Mouse (Mus musculus): Measurements from ENCODE around the gene Trpm8.
A peak's percentile ranks its signal among the peaks of the same experiment; 100 is the strongest.

The Trpm8 gene

DNA sequence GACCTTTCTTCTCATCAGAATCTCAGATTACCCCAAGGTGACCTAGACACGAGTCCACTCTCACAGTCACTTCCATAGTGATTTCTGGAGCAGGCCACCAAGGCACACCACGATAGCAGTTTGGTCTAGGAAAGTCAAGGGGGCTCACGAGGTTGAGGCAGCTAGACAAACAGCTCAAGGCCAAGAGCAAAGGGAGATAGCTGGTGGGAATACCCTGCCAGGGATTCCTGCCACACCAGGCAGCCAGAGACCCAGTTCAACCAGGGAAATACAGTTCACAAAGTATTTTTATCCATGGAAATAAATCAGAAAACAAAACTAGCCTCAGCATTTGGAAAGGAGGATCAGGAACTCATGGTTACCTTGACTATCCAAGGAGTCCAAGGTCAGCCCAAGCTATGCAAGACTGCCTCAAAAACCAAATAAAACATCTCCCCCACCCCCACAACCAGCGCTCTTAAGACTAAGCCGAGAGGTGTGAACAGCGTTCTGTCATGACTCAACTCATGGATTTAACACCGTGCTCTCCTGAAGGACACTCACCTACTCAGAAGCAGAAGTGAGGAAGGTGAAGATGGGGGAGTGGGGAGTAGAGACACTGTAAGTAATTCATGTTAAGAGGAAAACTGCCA lies 13.1 kb upstream of the Trpm8 start:
- DNase-seq (ENCODE audit: low spot score in 2 of 2), result no peak

DNA sequence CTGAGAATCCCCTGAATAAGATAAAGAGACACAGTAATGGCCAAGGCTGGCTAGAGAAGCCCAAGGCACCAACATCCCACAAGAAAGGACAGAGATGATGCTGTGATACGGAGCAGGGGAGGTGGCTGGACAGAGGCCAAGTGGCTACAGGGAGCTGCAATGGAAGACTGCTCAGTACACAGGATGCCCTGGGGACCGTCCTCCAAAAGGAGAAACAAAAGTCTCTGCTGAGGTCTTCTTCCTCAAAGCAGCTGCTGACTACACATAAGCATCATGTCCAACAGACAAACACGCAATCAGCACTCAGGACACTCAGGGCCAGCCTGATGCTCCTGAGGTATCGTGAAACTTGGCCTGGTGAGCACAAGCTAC lies 12.6 kb upstream of the Trpm8 start:
- peak in 1 of 2 experiments; percentile 20 for DNase-seq (ENCODE audit: low spot score in 2 of 2)

DNA sequence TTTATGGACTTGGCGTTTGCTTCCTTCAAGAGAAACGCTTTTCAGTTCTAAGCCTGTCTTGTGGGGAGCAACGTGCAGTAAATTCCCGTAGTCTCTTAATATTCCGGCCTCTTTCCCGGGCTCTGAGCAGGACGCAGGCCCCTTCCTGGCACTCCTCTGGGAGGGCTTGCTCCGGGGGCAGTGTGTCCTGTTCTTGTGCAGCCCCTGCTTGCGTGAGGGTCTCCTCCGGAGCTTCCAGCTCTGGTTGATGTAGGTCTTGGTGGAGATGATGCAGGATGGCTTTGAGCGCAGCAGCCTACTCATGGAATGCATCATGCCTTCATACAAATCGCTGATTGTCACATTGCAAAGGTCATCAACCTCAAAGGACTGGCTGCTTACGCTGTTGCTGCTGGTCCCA lies 11.3 kb upstream of the Trpm8 start:
- peak in 1 of 2 experiments; percentile 20 for DNase-seq (ENCODE audit: low spot score in 2 of 2)

DNA sequence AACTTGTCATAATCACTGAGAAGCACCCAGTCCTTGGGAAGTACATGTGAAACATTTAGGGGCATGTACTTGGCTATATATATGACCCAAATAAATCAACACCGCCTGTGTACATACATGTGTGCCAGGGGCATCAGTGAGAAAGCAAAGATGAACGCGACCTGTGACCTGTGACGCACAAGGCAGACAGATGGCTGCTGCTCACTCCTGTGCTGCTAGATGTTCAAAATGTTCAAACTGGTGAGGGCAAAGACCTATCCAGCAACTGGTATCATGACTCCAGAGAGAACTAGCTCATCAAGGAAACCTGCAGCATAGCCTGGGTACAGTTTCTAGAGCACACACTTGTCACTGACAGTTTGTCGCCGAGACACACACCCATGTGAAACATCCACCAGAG lies 10.0 kb upstream of the Trpm8 start:
- DNase-seq (ENCODE audit: low spot score in 2 of 2), result peak in 1 of 2 experiments; percentile 16

DNA sequence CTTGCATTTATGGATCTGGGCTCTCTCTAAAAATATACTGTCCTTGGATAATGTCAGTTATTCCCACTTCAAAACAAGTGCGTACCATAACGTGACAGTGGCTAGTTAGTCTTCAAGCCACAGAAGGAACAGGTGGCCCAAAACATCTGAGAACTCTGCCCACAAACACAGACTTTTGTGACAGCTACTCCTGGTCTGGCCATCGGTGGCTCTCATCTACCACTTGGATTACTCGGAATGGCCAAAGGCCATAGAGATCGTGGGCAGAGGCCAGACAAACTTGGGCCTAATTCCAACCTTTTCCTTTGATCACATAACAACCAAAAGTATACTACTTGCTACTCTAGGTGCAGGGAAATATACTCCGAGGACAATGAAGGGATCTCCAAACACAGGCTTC lies 9.4 kb upstream of the Trpm8 start:
- peak in 1 of 2 experiments; percentile 11 for DNase-seq (ENCODE audit: low spot score in 2 of 2)

DNA sequence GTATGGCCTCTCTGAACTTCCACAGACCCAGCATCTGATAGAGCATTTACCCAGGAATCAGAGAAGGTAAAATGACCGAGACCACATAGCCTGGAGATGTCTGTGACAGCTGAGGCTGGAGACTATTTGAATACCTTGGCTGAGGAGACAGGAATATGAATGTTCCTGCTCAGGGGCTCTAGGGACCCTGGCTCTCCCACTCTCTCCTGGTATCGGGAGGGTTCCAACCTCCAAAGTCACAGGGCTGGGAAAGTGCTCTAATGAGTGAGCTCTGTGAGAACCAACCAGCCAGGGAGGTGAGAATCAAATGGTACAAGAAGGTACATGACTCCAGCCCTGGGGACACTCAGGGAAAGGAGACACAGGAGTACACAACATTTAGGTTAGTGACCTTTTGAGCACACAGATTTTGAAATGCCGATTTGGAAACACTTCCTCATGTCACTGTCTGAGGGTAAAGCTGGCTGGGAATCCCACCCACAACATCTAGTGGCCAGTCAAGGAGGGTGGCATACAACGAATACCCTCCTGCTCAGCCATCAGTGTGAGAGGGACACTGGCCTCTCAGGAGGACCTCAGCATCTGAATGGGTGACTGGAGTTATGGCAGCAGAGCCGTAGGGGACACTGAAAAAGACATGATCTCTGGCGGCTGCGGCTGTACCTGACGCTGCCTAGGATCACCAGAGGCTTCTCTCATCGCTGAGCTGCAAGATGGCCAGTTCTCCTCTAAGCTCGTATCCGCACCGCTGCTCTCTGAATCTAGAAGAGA lies 7.7 kb upstream of the Trpm8 start:
- peak in 1 of 2 experiments; percentile 19 for DNase-seq (ENCODE audit: low spot score in 2 of 2)

DNA sequence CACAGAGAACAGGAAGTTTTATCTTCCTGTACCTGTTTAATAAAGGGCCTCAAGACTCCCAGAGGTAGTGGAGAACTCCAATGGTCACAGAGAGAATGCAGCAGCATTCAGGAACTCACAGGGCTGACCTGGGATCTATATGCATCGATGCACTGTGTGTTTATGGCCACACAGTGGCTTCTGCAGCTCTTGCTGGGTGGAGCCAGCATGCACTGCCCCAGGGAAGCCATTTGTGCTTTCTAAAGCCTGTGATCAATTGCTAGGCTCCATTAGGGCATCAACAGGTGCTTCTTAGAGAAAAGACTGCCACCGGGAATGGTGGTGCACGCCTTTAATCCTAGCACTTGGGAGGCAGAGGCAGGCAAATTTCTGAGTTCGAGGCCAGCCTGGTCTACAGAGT lies 4.6 kb upstream of the Trpm8 start:
- no peak for DNase-seq (ENCODE audit: low spot score in 2 of 2)

DNA sequence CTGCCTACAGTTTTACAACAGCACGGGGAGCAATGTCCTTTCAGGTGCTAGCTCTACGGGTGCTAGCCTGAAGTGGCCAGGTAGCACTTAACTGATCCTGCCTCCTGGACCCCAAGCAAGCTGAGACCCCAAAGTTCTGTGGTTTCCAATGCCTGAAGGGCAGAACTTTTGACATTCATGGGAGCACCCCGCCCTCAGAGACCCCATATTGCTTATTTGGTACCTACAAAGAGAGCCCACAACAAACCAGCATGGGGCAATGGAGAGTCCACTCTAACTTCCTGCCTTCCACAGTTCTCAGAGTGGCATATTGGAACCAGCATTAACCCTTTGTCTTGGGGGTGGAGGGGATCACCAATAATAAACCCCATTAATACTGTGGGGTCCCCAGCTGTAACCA lies 4.1 kb upstream of the Trpm8 start:
- peak in 1 of 2 experiments; percentile 11 for DNase-seq (ENCODE audit: low spot score in 2 of 2)

DNA sequence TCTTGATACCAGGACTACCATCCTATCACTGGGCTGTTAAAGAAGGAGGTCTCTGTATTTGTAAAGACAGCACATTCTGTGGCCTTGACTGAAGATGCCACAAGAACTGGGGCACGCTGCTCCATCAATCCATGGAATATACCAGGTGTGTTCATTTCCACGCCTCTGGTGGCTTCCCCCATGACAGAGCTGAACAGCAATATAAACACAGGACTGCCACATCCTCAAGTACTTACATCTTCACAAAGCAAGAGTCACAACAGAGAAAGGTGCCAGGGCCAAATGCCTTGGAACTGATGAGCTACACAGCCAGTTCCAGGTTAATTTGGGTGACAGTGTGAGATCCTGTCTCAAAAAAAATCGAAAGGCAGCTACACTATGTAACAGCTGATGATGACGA lies 3.6 kb upstream of the Trpm8 start:
- no peak for DNase-seq (ENCODE audit: low spot score in 2 of 2)

DNA sequence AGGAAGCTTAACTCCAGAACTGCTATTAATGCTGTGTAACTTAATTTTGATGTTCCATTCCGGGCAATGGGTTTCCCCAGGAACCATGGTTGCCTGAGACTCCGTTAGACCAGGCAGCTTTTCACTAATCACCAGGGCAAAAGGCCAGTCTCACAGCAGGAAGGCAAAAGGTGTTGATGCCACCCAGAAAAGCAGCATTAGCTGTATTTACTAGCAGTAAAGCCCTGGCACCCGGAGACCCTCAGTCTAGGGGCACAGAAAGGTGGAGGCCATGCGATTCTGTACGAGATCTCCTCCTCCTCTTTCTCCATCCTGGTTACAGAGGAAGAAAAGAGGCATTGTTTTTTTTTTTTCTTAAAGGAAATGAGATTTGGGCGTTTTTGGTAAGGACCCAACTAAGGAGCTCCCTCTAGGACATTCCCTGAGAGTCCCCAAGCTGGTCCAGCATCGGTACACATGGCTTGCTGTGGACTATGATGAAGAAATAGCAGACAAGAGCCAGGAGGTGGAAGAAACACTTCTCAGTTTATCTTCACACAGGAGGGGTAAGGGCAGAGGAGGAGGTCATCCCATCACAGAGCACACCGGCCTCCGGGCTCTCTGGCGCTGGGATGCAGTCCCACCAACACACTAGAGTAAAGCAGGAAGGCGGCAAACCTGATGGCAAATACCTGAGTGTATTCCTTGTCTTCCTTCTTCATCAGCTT lies 2.9 kb upstream of the Trpm8 start:
- DNase-seq (ENCODE audit: low spot score in 2 of 2), result peak; percentile 3 to 20

DNA sequence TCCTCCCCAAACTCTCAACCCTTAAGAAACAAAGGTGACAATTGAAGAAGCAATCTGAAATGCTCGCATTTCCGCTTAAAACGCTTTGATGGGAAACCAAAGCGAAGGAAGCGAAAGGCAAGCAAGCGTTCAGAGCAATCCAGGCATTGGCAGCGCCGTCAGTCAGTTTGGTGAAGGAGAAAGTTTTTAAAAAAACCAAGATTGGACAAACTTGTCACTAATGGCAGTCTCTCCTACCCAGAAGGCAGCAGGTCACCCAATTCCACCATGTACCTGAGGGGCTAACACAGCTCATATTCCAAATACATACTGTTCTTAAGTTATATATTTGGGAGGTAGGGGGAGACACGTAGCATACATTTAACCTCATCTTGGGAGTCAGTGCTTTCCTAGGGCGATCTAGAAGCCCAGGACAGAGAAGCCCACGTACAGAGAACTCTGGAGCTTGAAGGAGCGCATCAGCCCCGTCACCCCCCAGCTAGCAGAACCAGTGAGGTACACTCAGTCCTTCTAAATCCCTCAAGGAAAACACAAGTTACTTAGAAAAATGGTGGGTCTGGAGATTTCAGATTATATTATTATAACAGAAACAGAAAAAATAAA lies 2.3 kb upstream of the Trpm8 start:
- no peak for DNase-seq (ENCODE audit: low spot score in 2 of 2)

DNA sequence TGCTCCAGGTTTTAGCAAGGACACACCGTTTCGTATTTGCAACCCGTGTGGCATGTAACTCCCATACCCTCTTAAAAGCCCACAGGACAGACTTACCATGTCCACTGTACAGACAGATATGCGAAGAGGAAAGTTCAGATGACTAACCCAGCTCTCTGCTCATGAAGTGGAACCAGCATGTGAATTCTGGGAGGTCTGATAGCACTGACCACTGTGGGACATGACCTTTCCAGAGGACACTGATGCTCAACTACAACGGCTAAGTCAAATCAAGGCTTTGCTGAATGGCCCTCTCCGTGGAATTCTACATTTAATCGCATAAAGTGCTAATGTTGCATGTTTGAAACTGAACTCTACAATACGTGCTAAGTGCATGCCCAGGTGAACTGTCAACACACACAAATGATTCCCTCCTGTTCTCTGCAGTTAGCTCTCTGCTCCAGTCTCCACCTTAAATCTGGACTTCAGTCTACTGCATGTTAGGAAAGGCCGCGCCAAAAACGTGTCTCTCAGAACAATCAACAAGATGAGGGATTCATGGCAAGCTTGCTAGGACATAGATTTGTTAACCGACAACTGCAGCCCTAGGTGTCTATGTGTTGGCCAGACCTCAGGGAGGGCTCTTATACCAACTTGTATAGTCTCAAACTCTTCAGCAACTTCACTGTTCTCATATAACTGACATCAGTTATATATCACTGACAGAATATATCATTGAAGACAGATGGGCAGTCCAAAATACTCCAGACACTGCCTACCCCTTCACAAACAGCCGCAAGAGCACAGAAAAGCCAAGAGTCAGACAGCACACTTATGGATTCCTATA lies 1.6 kb upstream of the Trpm8 start:
- DNase-seq (ENCODE audit: low spot score in 2 of 2), result peak in 1 of 2 experiments; percentile 8

DNA sequence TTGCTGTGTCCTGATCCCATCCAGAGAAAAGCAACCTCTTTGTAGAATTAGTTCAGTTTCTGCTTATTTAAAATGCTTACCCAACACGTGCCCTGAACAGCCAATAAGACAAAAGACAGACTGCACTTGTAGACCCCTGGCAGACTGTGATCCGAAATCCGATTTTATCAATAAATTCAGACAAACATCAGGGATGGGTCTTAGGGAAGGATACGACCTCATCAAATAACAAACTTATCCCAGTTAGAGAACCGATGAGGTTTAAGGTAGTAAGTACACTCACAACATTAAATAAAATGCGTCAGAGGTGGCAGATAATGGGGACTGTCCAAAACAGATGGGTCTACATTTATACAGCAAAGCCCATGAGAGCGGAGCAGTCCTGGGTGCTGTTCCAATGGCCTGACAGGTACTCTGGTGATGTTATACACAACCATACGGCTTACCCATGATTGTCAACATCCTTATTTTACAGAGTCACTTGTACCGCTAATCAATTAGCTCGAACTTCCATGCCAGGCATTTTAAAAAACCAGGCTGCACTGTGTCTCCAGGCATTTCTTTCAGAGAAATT lies 850 bp upstream of the Trpm8 start:
- DNase-seq (ENCODE audit: low spot score in 2 of 2), result peak in 1 of 2 experiments; percentile 7

DNA sequence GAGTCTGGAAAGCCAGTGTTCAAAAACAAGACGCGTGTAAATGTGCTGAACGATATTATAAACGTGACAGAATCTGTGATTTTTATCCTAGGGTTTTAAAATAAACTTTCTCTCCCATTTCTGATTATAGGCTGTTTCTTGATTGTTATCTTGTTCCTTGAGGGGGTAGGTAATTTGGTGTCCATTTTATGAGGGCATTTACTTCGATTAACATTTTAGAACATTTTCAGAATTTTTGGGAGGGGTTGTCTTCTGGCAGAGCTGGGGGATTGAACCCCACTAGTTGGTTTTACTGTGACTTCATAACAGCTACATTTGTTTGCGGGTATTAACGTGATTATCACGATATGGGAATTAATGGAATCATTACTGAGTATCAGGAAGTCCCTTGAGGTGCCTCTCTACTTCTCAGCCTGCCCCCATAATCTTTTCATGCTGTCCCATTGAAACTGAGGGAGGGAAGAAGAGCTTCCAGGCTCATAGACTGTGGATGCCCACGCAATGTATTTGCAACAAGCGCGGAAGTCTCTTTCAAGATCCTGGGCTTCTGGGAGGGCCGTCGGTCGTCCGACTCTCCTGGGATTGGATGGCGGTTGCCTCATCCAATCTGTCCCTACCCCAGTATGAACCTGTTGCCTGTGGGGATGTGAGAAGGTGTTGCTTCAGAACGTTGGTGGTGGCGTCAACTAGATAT lies 504 bp downstream of the Trpm8 start:
- DNase-seq (ENCODE audit: low spot score in 2 of 2), result peak in 1 of 2 experiments; percentile 6

DNA sequence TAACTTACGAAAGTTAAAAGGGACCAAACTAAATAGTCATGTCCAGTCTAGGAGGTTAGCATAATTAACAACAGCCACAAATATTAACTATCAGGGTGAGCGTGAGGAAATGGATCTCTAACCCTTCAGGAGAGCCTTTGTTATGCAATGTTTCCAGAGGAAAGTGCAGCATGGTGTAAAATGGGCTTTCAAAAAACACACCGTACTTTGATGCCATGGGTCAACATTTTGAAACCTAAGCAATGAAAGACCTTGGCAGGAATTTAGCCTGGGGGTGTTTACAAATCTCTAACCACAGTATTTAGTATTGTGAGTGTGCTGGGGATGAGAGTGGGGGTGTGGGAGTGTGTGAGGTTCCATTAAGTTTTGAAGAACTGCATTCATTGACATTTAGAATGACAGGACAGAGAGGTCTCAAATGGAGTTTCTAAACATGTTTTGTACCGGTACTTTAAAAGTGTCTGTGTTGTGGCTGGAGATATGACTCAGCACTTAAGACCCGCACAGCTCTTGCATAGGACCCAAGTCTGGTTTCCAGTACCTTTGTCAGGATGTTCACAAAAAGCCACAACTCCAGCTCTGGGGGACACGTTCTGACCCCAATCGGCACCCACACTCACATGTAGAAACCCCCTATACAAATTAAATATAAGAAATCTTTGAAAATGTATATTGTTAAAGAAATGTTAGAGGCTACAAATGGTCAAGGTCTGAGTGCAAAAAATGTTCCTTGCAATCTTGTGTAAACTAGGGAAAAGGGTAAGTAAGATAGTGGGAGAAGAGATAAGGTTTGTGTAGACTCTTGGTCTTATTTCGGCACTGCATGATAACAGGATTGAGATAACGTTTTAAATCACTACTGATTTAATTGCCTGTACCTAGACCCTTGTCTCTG lies 1.9 kb downstream of the Trpm8 start:
- DNase-seq (ENCODE audit: low spot score in 2 of 2), result no peak

DNA sequence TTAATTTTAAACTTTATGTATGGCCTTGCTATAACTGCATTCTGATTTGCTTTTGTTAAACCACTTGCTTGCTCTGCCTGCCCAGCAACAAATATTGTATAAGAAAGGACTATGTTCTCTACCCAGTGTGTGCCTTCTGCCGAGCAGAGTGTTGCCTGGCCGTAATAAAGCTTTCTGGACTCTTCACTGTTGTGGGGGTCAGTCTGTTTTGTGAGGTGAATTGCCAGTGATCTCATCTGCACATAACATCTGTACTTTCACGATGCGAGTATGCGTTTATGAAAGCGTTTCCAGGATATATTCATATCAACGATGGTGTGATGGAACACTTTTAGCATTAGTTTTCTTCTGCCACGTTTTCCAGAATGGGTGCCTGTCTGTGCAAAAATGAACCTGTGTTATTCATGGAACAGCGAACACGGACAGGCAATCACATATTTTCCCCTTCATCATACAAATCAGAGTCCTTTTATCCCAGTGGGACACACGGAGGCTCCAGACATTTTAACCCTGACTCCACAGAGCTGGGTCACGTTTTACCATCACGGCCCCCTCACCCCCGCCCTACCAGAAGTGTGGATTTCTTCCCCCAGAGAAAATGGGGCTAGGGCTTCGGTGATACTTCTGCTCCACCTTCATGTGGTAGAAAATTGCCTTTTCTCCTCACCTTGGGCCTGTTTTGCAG lies 2.7 kb downstream of the Trpm8 start:
- DNase-seq (ENCODE audit: low spot score in 2 of 2), result no peak

DNA sequence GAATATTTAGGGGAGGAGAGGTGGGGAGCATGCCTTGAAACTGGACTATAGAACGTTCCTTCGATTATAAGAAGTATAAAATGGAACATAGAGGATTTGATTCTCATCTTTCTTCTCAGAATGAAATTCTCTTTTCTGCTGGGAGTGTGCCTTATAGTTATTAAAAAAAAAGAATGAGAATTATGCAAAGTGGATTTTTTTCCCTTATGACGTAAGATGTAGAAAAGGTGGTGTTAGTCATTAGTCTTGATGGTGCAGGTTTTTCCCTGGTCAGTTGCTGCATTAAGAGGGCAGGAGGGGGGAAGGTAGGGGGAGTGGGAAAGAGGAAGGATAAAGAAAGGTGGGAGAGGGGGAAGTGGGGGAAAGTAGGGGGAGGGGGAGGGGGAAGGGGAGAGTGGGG lies 4.8 kb downstream of the Trpm8 start:
- DNase-seq (ENCODE audit: low spot score in 2 of 2), result no peak

DNA sequence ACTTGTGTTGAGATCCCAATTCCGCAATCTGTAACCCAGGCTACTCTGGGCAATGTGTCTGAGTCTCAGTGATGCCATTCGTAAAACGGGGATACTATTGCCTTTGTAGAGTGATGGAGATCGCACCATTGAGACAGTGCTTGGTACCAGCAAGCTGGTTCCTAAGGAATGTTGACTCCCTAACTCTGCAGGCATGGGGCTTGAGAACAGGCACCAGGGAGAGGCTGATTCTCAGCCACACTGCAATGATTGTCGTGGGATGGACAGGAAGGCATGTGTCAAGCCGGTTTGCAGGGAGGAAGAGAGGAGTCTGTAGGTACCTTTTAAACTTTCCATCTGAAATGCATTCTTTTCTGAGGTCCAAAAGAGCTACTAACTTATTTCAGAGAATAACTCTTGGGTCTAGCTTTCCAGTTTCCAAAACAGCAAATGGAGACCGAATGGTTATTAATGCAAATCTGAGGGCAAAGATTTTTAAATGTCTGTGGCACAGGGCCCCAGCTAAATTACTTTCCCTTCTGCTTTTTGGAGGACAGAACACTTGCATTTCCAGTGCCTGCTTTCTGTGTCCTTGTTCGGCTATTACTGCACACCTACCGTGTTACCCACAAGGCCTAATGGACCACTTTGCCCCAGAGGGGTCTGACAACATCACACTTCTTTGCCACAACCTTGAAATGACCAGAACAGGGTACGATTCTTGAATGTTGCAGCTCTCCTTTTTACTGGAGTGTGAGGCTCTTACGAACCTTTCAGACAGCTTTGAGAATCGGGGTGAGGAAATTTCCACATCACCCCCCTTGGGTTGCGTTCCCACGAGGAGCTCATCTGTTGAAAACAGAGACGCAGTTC lies 6.1 kb downstream of the Trpm8 start:
- DNase-seq (ENCODE audit: low spot score in 2 of 2), result peak in 1 of 2 experiments; percentile 9
